Mouse (Mus musculus) embryonic facial prominence, embryonic 13.5 days (tissue): ENCODE results near the gene Cox7a2l. TPM values are rescaled to one million over a fixed set of nuclear protein-coding genes. Genes with fewer than 3 reads are reported as not detected.

Experiments
- ATAC-seq: fragments of 200-750 bp; cut with Nextera tagmentation; 2 replicates; pipeline ENCODE4 v1.8.0; 2017; ENCODE audit warnings: low read depth; ENCODE audit not compliant: insufficient number of reproducible peaks, insufficient read depth, low FRiP score, low TSS enrichment
- H3K27ac ChIP-seq: fragments of 300-500 bp; sonication (generic); 2 replicates; pipeline ENCODE4 v1.5.1; 2015; ENCODE audit warnings: moderate library complexity, mild to moderate bottlenecking, inconsistent platforms
- H3K27me3 ChIP-seq: fragments of 300-500 bp; sonication (generic); 2 replicates; pipeline ENCODE4 v1.6.1; 2015; ENCODE audit warnings: mild to moderate bottlenecking, inconsistent platforms
- H3K36me3 ChIP-seq: fragments of 300-500 bp; sonication (generic); 2 replicates; pipeline ENCODE4 v1.6.1; 2015; ENCODE audit warnings: mild to moderate bottlenecking, inconsistent platforms
- H3K4me1 ChIP-seq: fragments of 300-500 bp; sonication (generic); 2 replicates; pipeline ENCODE4 v1.6.1; 2015; ENCODE audit warnings: inconsistent platforms
- H3K4me2 ChIP-seq: fragments of 300-500 bp; sonication (generic); 2 replicates; pipeline ENCODE4 v1.6.1; 2015; ENCODE audit warnings: moderate library complexity, mild to moderate bottlenecking, inconsistent platforms
- H3K4me3 ChIP-seq: fragments of 300-500 bp; sonication (generic); 2 replicates; pipeline ENCODE4 v1.5.1; 2015; ENCODE audit warnings: mild to moderate bottlenecking, inconsistent platforms
- H3K9ac ChIP-seq: fragments of 300-500 bp; sonication (generic); 2 replicates; pipeline ENCODE4 v1.6.1; 2015; ENCODE audit warnings: mild to moderate bottlenecking, inconsistent platforms
- H3K9me3 ChIP-seq: fragments of 300-500 bp; sonication (generic); 2 replicates; pipeline ENCODE4 v1.6.1; 2016; ENCODE audit warnings: inconsistent platforms
- WGBS: fragments of 180-500 bp; shearing (Covaris S2); methylation state at CpG from one replicate; pipeline ENCODE4 v1.1.7; 2015; ENCODE audit warnings: mixed read lengths; 5-methylcytosine and 5-hydroxymethylcytosine counted together
- polyA plus RNA-seq: library from polyadenylated mRNA; unstranded; fragments of >200 nt; fragmentation: Nextera tagmentation; extraction: Ambion mirVana; gene quantifications from 2 replicates; pipeline ENCODE4 v1.2.1, GENCODE M21; 2015

Gene Cox7a2l
- polyA plus RNA-seq, 1 experiment from 2014 or later: 157 TPM

DNA sequence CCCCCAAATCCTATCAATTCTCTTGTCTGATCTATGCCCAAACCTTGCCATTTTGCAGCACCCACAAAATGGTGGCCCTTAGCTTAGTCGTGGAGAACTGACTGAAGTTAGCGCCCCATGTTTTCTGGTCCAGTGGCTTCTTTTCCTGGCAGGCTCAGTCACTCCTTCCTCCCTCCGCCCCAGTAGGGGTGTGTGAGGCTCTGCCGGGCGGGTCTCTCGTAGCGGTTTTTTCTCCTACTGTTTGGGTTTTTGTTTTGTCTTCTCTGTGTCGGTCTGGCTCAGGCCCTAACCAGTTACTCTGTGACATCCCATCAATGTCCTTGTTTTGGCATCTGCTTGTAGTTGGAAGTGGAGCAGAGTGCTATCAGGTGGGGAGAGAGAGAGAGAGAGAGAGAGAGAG, 8.5 kb upstream of the Cox7a2l start:
- 15% methylated on average over 8 of the region's 8 CpGs for WGBS
- Histone ChIP-seq H3K9ac (no peak overlapping the region), H3K27ac (0 out of 2 replicates have a peak overlapping the region, but pooled peaks have one; percentile 23), H3K9me3 (no peaks in the 10 kb centered on the region), H3K4me2 (no peak overlapping the region), H3K27me3 (no peaks in the 10 kb centered on the region), H3K36me3 (no peaks in the 10 kb centered on the region), H3K4me1 (peaks cover 36% of the 10 kb centered on the region), H3K4me3 (no peak overlapping the region)
- no peak for ATAC-seq

DNA sequence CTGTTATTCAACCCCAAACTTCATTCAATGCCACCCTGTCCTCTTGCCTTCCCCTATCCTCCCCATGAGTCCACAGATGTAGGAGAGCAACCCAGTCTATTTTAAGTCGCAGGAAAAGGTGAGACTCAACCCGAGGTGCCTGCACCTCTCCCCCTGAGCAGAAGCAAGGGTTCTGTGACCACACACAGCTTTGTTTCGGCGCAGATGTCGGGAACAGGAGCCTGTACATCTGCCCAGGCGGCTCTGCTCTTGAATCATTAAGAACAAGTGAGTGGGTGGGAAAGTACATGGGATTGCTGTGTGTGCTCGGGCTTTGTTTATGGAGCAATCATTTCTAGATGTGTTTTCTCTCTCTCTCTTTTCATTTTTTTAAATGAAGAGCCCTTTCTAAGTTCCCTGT, 7.6 kb upstream of the Cox7a2l start:
- Histone ChIP-seq H3K27ac (no peak overlapping the region), H3K9me3 (no peaks in the 10 kb centered on the region), H3K36me3 (no peaks in the 10 kb centered on the region), H3K4me2 (no peak overlapping the region), H3K9ac (no peak overlapping the region), H3K27me3 (no peaks in the 10 kb centered on the region), H3K4me1 (peaks cover 36% of the 10 kb centered on the region), H3K4me3 (no peak overlapping the region)
- 58% methylated on average over 7 of the region's 7 CpGs for WGBS
- no peak for ATAC-seq

DNA sequence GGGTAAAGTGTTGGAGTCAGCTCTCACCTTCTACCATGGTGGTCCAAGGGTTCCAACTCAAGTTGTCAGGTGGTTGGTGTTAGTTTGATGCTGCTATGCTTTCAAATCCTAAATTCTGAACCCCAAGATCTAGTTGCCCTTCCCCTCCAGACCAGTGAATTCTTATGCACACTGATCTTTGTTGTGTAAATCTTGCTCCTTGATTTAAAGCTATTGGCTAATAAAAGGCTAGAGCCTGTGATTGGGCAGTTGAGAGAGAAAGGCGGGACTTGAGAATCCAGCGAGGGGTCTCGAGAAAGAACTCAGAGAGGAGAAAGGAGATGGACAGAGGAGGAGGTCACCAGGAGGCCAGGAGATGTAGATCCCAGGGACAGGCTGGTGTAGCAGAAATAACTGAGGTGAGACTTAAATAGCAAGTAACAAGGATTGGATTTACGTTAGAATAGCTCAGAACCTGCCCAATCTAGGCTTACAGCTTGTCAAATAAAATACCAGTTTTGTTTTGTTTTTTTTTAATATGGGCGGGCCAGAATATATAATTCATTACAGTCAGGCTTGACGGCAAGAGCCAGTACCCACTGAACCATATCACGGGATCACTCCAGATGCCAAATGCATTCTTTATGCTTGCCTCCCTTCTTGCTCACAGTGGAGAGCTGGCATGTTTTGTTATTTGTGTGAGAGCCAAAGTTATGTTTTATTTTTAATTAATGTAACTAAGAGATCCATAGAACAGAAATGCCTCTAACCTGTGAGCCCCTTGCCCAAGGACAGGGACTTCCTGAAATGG, 5.7 kb upstream of the Cox7a2l start:
- Histone ChIP-seq H3K9me3 (no peaks in the 10 kb centered on the region), H3K4me3 (no peak overlapping the region), H3K27me3 (no peaks in the 10 kb centered on the region), H3K4me1 (peaks cover 25% of the 10 kb centered on the region), H3K9ac (no peak overlapping the region), H3K27ac (no peak overlapping the region), H3K4me2 (no peak overlapping the region), H3K36me3 (no peaks in the 10 kb centered on the region)
- WGBS: 61% methylated on average over 7 of the region's 7 CpGs
- no peak for ATAC-seq

DNA sequence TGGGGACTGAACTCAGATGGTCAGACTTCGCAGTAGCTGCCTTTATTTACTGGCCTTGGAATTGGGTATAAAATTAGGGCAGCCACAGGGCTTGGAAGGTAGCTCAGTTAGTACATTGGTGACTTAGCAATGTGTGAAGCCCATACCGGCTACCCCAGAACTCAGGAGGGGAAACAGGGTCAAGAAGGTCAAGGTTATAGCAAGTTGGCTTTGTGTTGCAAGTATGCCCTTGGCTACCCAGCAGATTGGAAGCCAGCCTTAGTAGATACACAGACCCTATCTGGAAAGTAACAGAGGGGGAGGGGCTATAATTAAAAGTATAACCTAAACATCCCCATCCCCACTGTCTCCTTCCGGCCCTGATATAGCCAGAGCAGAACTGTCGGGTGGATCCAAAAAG, 4.8 kb upstream of the Cox7a2l start:
- Histone ChIP-seq H3K9me3 (no peaks in the 10 kb centered on the region), H3K4me3 (no peak overlapping the region), H3K27ac (no peak overlapping the region), H3K4me1 (peaks cover 16% of the 10 kb centered on the region), H3K36me3 (no peaks in the 10 kb centered on the region), H3K27me3 (no peaks in the 10 kb centered on the region), H3K4me2 (no peak overlapping the region), H3K9ac (no peak overlapping the region)
- WGBS: 78% methylated on average over 4 of the region's 4 CpGs
- no peak for ATAC-seq

DNA sequence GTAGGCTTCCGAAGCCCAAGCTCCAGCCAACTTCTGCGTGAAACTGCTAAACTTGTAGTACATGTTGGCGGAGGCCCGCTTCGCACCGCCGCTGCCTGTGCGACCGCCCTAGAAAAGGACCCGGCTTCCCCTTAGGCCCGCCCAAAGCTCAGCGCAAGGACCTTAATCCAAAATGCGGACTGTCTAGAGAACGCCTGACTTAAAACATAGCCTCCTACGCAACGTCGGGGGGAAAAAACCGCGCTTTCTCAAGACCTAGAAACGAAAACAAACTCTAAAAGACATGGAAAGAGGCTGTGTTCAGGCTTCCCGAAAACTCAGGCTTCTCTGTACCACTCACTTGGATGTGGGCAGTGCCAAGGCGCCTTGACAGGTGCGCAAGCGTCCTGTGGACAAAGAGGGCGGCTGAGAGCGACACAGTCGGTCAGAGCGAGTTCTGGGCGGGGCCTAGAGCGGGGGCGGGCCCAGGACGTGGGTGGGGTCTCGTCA, 2.9 kb downstream of the Cox7a2l start:
- Histone ChIP-seq H3K4me2 (peak overlapping the region; percentile 86), H3K4me3 (peak overlapping the region; percentile 77), H3K4me1 (peaks cover 19% of the 10 kb centered on the region), H3K27me3 (no peaks in the 10 kb centered on the region), H3K27ac (peak overlapping the region; percentile 72), H3K9me3 (no peaks in the 10 kb centered on the region), H3K9ac (peak overlapping the region; percentile 93), H3K36me3 (no peaks in the 10 kb centered on the region)
- WGBS: 0% methylated on average over 33 of the region's 33 CpGs
- ATAC-seq: peak; percentile 95

DNA sequence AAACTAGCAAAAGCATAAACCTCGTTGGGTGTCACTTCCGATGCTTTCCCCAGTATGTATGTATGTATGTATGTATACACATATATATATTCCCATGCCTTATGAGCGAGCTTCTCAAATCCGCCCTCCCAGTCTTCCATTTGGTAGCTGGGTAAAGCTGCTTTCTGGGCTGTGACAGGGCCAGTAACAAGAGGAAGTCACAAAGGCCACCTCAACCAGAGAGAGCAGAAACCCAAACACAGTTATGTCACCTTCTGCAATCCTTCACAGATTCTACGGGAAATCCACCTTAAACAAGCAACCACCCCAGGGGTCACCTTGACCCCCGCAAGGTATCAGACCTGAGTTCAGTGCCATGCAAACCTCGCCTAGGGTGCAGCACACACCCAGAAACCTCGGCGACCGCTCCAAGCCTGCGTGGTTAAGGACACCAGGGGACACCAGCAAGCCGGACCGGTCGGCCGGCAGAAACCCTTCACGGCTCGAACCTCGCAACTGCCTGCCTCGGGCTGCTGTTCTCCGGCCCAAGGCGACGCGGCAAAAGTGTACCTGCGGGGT, 3.4 kb downstream of the Cox7a2l start:
- peaks cover 19% of the 10 kb centered on the region for H3K4me1 ChIP-seq
- H3K4me3 ChIP-seq: peak overlapping the region; percentile 77
- no peaks in the 10 kb centered on the region for H3K36me3 ChIP-seq
- no peaks in the 10 kb centered on the region for H3K9me3 ChIP-seq
- H3K27ac ChIP-seq: peak overlapping the region; percentile 72
- H3K4me2 ChIP-seq: peak overlapping the region; percentile 86
- WGBS: 2% methylated on average over 24 of the region's 24 CpGs
- H3K27me3 ChIP-seq: no peaks in the 10 kb centered on the region
- peak; percentile 44; the same call in 1 of the 2 replicates for ATAC-seq
- H3K9ac ChIP-seq: peak overlapping the region; percentile 93

DNA sequence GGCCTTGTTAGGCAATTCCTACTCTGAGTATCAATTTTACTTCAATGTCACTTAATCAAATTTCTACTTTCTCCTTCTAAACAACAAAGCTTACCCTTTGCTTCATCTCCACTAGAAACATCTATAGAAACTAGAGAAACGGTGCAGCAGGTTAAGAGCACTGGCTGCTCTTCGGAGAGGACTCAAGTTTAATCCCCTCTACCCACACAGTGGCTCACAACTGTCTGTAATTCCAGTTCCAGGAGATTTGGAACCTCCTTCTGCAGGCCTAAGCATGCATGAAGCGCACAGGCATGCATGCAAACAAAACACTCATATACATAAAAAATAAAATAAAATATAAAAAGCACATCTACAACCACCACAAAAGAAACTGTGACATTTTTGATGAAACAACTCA, 5.0 kb downstream of the Cox7a2l start:
- WGBS: 83% methylated on average over 3 of the region's 3 CpGs
- Histone ChIP-seq H3K27ac (no peak overlapping the region), H3K4me2 (peak overlapping the region; percentile 86; the same call in 1 of the 2 replicates)

DNA sequence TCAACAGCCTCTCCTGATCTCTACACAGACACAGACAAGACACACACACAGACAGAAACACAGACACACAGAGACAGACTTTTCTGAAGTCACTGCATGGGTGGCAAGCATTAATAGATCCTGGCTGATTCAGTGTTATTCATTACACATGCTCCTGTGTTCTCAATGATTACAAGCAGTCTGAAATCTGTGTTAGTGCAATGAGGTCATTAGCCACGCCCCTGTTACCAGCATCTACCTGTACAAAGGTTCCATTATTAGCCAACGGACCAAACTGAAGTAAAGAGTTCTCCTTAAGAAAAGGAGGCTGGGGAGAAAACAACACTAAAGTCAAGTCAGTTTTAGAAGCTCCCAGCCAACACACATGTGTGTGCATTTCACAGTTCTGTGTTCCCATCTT, 13.4 kb downstream of the Cox7a2l start:
- no peak overlapping the region for H3K9ac ChIP-seq
- ATAC-seq: no peak
- peaks cover 49% of the 10 kb centered on the region for H3K36me3 ChIP-seq
- H3K27me3 ChIP-seq: no peaks in the 10 kb centered on the region
- 95% methylated on average over 2 of the region's 2 CpGs for WGBS
- H3K4me1 ChIP-seq: no peaks in the 10 kb centered on the region
- 0 out of 2 replicates have a peak, but pooled peaks cover 5% of the 10 kb centered on the region for H3K9me3 ChIP-seq
- H3K4me2 ChIP-seq: no peak overlapping the region
- no peak overlapping the region for H3K4me3 ChIP-seq
- no peak overlapping the region for H3K27ac ChIP-seq

More for the DNA sequence above, 5.0 kb downstream of the Cox7a2l start:
- peaks cover 19% of the 10 kb centered on the region for H3K4me1 ChIP-seq
- no peaks in the 10 kb centered on the region; the same call in 1 of the 2 replicates for H3K36me3 ChIP-seq
- no peak overlapping the region for H3K4me3 ChIP-seq
- no peaks in the 10 kb centered on the region for H3K9me3 ChIP-seq
- ATAC-seq: no peak
- H3K9ac ChIP-seq: no peak overlapping the region
- H3K27me3 ChIP-seq: no peaks in the 10 kb centered on the region

DNA sequence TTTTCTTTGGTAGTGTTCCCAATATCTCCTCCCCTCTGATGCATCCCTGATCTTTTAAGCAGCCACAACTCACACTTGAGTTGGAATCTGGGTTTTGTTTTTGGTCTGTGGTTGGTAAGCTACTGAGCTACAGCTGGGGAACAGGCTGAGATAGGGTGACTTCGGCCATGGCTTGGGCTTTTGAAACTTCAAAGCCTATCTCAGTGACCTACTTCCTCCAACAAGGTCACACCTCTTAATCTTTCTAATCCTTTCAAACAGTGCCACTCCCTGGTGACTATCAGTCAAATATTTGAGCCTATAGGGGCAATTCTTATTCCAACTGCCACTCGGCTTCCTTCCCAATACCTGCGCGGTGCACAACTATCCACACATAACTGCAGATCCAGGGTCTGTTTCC, 17.4 kb downstream of the Cox7a2l start:
- Histone ChIP-seq H3K27me3 (no peaks in the 10 kb centered on the region), H3K9me3 (peaks cover 11% of the 10 kb centered on the region; the same call in 1 of the 2 replicates), H3K9ac (no peak overlapping the region), H3K36me3 (peaks cover 62% of the 10 kb centered on the region), H3K27ac (no peak overlapping the region), H3K4me3 (no peak overlapping the region), H3K4me2 (no peak overlapping the region), H3K4me1 (no peaks in the 10 kb centered on the region)
- no peak for ATAC-seq
- 92% methylated on average over 4 of the region's 4 CpGs for WGBS

DNA sequence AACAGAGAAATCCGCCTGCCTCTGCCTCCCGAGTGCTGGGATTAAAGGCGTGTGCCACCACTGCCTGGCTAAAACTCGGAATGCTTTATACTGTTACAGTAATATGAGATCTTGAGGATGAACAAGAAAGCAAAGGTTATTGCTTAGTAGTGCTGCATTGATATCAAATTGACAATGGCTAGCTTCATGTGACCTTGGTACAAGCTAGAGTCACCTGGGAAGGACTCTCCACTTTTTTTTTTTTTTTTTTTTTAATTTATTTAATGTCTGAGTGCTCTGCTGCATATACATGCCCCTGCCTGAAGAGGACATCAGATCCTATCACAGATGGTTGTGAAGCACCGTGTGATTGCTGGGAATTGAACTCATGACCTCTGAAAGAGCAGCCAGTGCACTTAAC, 18.2 kb downstream of the Cox7a2l start:
- no peaks in the 10 kb centered on the region for H3K27me3 ChIP-seq
- no peak for ATAC-seq
- WGBS: 94% methylated on average over 5 of the region's 5 CpGs
- no peak overlapping the region for H3K4me2 ChIP-seq
- no peak overlapping the region for H3K4me3 ChIP-seq
- no peaks in the 10 kb centered on the region for H3K4me1 ChIP-seq
- H3K9ac ChIP-seq: no peak overlapping the region
- peaks cover 62% of the 10 kb centered on the region for H3K36me3 ChIP-seq
- H3K9me3 ChIP-seq: peaks cover 11% of the 10 kb centered on the region; the same call in 1 of the 2 replicates
- H3K27ac ChIP-seq: no peak overlapping the region

DNA sequence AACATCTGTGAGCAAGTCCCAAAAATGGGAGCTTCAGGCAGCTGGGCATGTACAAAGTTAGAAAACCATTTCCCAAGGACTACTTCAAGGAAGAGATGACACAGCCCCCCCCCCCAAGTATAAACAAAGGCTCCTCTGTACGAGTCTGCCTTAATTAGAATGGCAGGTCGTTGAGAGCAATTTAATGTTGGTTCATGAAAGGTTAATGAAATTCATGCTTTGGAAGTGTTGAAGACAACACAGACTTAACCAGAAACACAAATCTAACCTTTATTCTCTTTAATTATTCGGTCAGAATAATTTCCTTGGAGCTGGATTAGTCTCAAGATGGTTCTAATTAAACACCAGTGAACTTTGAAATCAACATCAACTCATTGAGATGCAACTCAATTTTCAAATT, 29.4 kb downstream of the Cox7a2l start:
- peaks cover 7% of the 10 kb centered on the region; the same call in 1 of the 2 replicates for H3K9me3 ChIP-seq
- H3K4me3 ChIP-seq: no peak overlapping the region
- WGBS: 38% methylated on average over 3 of the region's 3 CpGs
- H3K36me3 ChIP-seq: 0 out of 2 replicates have a peak, but pooled peaks cover 3% of the 10 kb centered on the region
- no peak overlapping the region for H3K4me2 ChIP-seq
- H3K27me3 ChIP-seq: no peaks in the 10 kb centered on the region
- no peak overlapping the region for H3K27ac ChIP-seq
- no peaks in the 10 kb centered on the region for H3K4me1 ChIP-seq
- ATAC-seq: no peak
- no peak overlapping the region for H3K9ac ChIP-seq

DNA sequence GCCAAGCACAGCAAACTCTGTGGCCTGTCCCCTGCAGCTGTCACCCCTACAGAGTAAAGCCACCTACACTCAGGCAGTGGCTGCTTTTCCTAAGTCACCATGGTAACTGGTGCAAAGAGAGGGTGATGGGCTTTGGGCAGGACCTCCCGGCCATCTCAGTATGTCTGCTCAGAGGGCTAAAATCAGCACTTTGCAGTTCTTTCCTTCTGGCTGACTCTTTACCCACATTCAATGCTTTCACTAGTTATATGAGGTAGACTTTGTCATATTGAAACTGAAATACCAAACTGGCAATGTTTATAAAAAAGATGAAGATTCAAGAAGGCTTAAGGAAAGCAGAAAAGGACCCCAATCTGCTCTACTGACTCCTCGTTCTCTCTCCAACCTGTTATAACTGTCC, 33.3 kb downstream of the Cox7a2l start:
- no peak overlapping the region for H3K4me3 ChIP-seq
- ATAC-seq: no peak
- H3K27ac ChIP-seq: no peak overlapping the region
- no peak overlapping the region for H3K9ac ChIP-seq
- peaks cover 34% of the 10 kb centered on the region for H3K36me3 ChIP-seq
- H3K4me2 ChIP-seq: no peak overlapping the region
- H3K27me3 ChIP-seq: no peaks in the 10 kb centered on the region
- 86% methylated on average over 2 of the region's 2 CpGs for WGBS
- H3K9me3 ChIP-seq: no peaks in the 10 kb centered on the region
- H3K4me1 ChIP-seq: no peaks in the 10 kb centered on the region
